Mouse (Mus musculus): ENCODE results near the gene Mtg2. TPM values are rescaled to one million over a fixed set of nuclear protein-coding genes. Genes with fewer than 3 reads are reported as not detected.

Mtg2 gene
- polyA plus RNA-seq, 1 experiment: 17.2 TPM

DNA sequence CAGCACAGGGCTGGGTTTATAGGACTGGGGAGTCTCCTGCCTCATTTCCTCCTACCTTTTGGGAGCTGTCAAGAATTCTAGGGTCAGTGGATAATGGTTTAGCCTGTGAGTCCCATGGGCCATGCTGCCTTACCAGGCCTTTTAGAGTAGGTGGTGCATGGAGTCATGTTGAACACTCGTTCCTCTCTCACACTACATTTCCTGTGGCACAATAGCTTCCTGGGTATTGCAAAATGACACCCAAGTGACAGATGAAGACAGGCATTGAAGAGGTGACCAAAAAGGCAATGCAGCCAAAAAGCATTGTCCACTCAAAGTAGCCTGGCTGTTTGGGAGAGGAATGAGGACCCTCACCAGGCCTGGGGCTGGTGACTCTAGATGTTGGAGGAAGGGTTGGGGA is 57.3 kb downstream of the Mtg2 start:
- peaks cover 4% of the 10 kb centered on the region for H3K36me3 ChIP-seq (ENCODE audit: control insufficient read depth, insufficient read depth)
- H3ac ChIP-seq (ENCODE audit: control insufficient read depth, insufficient read length): no peak overlapping the region
- H3K27me3 ChIP-seq (ENCODE audit: control insufficient read depth, insufficient read depth, insufficient read length): no peaks in the 10 kb centered on the region
- H3K79me2 ChIP-seq (ENCODE audit: control insufficient read depth, insufficient read depth): peaks cover 49% of the 10 kb centered on the region
- TF ChIP-seq SRF (IDR thresholded peaks at IDR 0.05; ENCODE audit: control insufficient read depth, insufficient read length, low read depth): no peak
- TF ChIP-seq MYOG (IDR thresholded peaks at IDR 0.05; ENCODE audit: control insufficient read depth in 1 of 3, insufficient read depth in 1 of 3, insufficient read length in 2 of 3, low read depth in 2 of 3): no peak
- TF ChIP-seq TCF12 (IDR thresholded peaks at IDR 0.05; ENCODE audit: insufficient read depth, poor library complexity, severe bottlenecking): no peak
- no peak for TF ChIP-seq POLR2AphosphoS2 (IDR thresholded peaks at IDR 0.05; ENCODE audit: insufficient read length, low read depth)
- no peak for TF ChIP-seq E2F4 (IDR thresholded peaks at IDR 0.05; ENCODE audit: insufficient read depth)
- no peak for TF ChIP-seq MAX (IDR thresholded peaks at IDR 0.05; ENCODE audit: low read depth)
- no peak for TF ChIP-seq POLR2A (IDR thresholded peaks at IDR 0.05; ENCODE audit: insufficient read length, low read depth)
- no peak for TF ChIP-seq TCF3 (IDR thresholded peaks at IDR 0.05; ENCODE audit: insufficient read length, low read depth)
- TF ChIP-seq MYOD1 (IDR thresholded peaks at IDR 0.05; ENCODE audit: control insufficient read depth in 1 of 3, insufficient read length in 2 of 3, low read depth in 2 of 3): no peak
- TF ChIP-seq CEBPB (IDR thresholded peaks at IDR 0.05; ENCODE audit: insufficient read depth, poor library complexity, severe bottlenecking): no peak
- TF ChIP-seq REST (IDR thresholded peaks at IDR 0.05; ENCODE audit: insufficient read depth, insufficient read length): no peak
- no peak for TF ChIP-seq USF1 (IDR thresholded peaks at IDR 0.05; ENCODE audit: low read depth)
- no peak overlapping the region for H3K4me3 ChIP-seq
- H3K4me2 ChIP-seq (ENCODE audit: low read depth): no peak overlapping the region

DNA sequence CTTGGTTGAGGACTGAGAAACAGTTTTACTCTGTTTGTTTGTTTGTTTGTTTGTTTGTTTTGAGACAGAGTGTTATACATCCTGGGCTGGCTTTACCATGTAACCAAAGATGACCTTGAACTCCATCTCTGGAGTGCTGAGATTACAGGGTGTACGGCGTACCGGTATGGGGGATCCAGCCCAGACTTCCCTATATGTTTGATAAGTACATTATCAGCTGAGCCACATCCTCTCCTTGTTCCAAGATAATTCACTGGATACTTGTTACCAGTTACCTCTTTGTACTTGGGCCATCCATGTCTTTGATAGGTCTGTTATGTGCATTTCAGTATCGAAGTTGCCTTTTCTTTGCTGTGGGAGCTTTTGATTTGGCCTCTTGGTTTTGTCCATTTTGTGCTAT is 62.8 kb downstream of the Mtg2 start:
- Histone ChIP-seq H3K4me2 (ENCODE audit: low read depth) (no peak overlapping the region), H3K27me3 (ENCODE audit: control insufficient read depth, insufficient read depth, insufficient read length) (no peaks in the 10 kb centered on the region), H3K4me3 (no peak overlapping the region), H3K79me2 (ENCODE audit: control insufficient read depth, insufficient read depth) (peaks cover 34% of the 10 kb centered on the region), H3ac (ENCODE audit: control insufficient read depth, insufficient read length) (no peak overlapping the region), H3K36me3 (ENCODE audit: control insufficient read depth, insufficient read depth) (peaks cover under 1% of the 10 kb centered on the region)
- TF ChIP-seq CEBPB (IDR thresholded peaks at IDR 0.05; ENCODE audit: insufficient read depth, poor library complexity, severe bottlenecking) (no peak), SRF (IDR thresholded peaks at IDR 0.05; ENCODE audit: control insufficient read depth, insufficient read length, low read depth) (no peak), TCF12 (IDR thresholded peaks at IDR 0.05; ENCODE audit: insufficient read depth, poor library complexity, severe bottlenecking) (no peak), MAX (IDR thresholded peaks at IDR 0.05; ENCODE audit: low read depth) (no peak), MYOG (IDR thresholded peaks at IDR 0.05; ENCODE audit: control insufficient read depth in 1 of 3, insufficient read depth in 1 of 3, insufficient read length in 2 of 3, low read depth in 2 of 3) (no peak), USF1 (IDR thresholded peaks at IDR 0.05; ENCODE audit: low read depth) (no peak), POLR2AphosphoS2 (IDR thresholded peaks at IDR 0.05; ENCODE audit: insufficient read length, low read depth) (no peak), REST (IDR thresholded peaks at IDR 0.05; ENCODE audit: insufficient read depth, insufficient read length) (no peak), E2F4 (IDR thresholded peaks at IDR 0.05; ENCODE audit: insufficient read depth) (no peak), POLR2A (IDR thresholded peaks at IDR 0.05; ENCODE audit: insufficient read length, low read depth) (no peak), MYOD1 (IDR thresholded peaks at IDR 0.05; ENCODE audit: control insufficient read depth in 1 of 3, insufficient read length in 2 of 3, low read depth in 2 of 3) (no peak), TCF3 (IDR thresholded peaks at IDR 0.05; ENCODE audit: insufficient read length, low read depth) (no peak)

DNA sequence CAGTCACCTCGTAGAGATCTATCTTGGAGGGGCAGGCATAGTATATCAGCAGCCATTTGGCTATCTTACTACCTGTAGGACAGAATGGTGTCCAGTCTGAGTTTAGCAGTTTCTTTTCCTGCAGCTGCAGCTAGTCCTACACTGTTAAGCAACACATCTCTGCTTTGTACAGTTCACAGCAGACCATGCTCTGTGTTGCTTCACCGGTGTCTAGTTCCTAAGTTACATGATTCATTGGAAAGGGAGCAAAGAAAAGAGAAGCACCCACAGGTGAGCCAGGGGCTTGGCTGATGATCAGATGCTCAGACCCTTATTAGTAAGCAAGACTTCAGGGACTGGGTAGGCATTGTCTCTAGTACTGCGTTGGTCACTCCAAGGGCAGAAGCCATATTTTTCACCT is 63.5 kb downstream of the Mtg2 start:
- Histone ChIP-seq H3K27me3 (ENCODE audit: control insufficient read depth, insufficient read depth, insufficient read length) (no peaks in the 10 kb centered on the region), H3K4me2 (ENCODE audit: low read depth) (no peak overlapping the region), H3K79me2 (ENCODE audit: control insufficient read depth, insufficient read depth) (peaks cover 31% of the 10 kb centered on the region), H3K4me3 (no peak overlapping the region), H3K36me3 (ENCODE audit: control insufficient read depth, insufficient read depth) (peaks cover 5% of the 10 kb centered on the region), H3ac (ENCODE audit: control insufficient read depth, insufficient read length) (no peak overlapping the region)
- TF ChIP-seq MYOG (IDR thresholded peaks at IDR 0.05; ENCODE audit: control insufficient read depth in 1 of 3, insufficient read depth in 1 of 3, insufficient read length in 2 of 3, low read depth in 2 of 3) (no peak), MAX (IDR thresholded peaks at IDR 0.05; ENCODE audit: low read depth) (no peak), POLR2A (IDR thresholded peaks at IDR 0.05; ENCODE audit: insufficient read length, low read depth) (no peak), MYOD1 (IDR thresholded peaks at IDR 0.05; ENCODE audit: control insufficient read depth in 1 of 3, insufficient read length in 2 of 3, low read depth in 2 of 3) (no peak), USF1 (IDR thresholded peaks at IDR 0.05; ENCODE audit: low read depth) (no peak), REST (IDR thresholded peaks at IDR 0.05; ENCODE audit: insufficient read depth, insufficient read length) (no peak), SRF (IDR thresholded peaks at IDR 0.05; ENCODE audit: control insufficient read depth, insufficient read length, low read depth) (no peak), CEBPB (IDR thresholded peaks at IDR 0.05; ENCODE audit: insufficient read depth, poor library complexity, severe bottlenecking) (no peak), TCF12 (IDR thresholded peaks at IDR 0.05; ENCODE audit: insufficient read depth, poor library complexity, severe bottlenecking) (no peak), E2F4 (IDR thresholded peaks at IDR 0.05; ENCODE audit: insufficient read depth) (no peak), TCF3 (IDR thresholded peaks at IDR 0.05; ENCODE audit: insufficient read length, low read depth) (no peak), POLR2AphosphoS2 (IDR thresholded peaks at IDR 0.05; ENCODE audit: insufficient read length, low read depth) (no peak)

DNA sequence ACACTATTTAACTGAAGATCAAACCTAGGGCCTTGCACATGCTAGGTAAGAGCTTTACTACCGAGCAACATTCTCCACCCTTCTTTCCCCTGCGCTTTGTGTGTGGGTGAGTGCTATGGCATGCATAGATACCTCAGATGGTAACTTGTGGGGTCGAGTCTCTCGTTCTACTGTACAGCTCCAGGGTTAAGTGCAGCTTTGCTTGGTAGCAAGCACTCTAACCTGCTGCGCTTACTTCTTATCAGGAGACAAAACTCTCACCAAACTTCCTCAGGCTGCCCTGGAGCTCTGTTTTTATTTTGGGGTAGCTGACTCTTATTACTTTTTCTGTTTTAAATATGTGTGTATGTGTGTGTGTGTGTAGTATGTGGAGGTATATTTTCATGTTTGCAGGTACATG is 65.0 kb downstream of the Mtg2 start:
- no peaks in the 10 kb centered on the region for H3K27me3 ChIP-seq (ENCODE audit: control insufficient read depth, insufficient read depth, insufficient read length)
- H3K4me2 ChIP-seq (ENCODE audit: low read depth): no peak overlapping the region
- peaks cover 5% of the 10 kb centered on the region for H3K36me3 ChIP-seq (ENCODE audit: control insufficient read depth, insufficient read depth)
- H3K4me3 ChIP-seq: no peak overlapping the region
- no peak for TF ChIP-seq SRF (IDR thresholded peaks at IDR 0.05; ENCODE audit: control insufficient read depth, insufficient read length, low read depth)
- TF ChIP-seq MYOD1 (IDR thresholded peaks at IDR 0.05; ENCODE audit: control insufficient read depth in 1 of 3, insufficient read length in 2 of 3, low read depth in 2 of 3): no peak
- no peak for TF ChIP-seq POLR2A (IDR thresholded peaks at IDR 0.05; ENCODE audit: insufficient read length, low read depth)
- no peak for TF ChIP-seq TCF3 (IDR thresholded peaks at IDR 0.05; ENCODE audit: insufficient read length, low read depth)
- TF ChIP-seq CEBPB (IDR thresholded peaks at IDR 0.05; ENCODE audit: insufficient read depth, poor library complexity, severe bottlenecking): no peak
- no peak for TF ChIP-seq POLR2AphosphoS2 (IDR thresholded peaks at IDR 0.05; ENCODE audit: insufficient read length, low read depth)
- TF ChIP-seq MAX (IDR thresholded peaks at IDR 0.05; ENCODE audit: low read depth): no peak
- TF ChIP-seq REST (IDR thresholded peaks at IDR 0.05; ENCODE audit: insufficient read depth, insufficient read length): no peak
- TF ChIP-seq E2F4 (IDR thresholded peaks at IDR 0.05; ENCODE audit: insufficient read depth): no peak
- H3K79me2 ChIP-seq (ENCODE audit: control insufficient read depth, insufficient read depth): peaks cover 23% of the 10 kb centered on the region
- no peak overlapping the region for H3ac ChIP-seq (ENCODE audit: control insufficient read depth, insufficient read length)

Other genes with a start within 250 kb of the Mtg2 start
- gene Taf4, start 93.9 kb upstream of the Mtg2 start, polyA plus RNA-seq (2012; fragmentation: generic; extraction: Trizol): 6.3 TPM
- gene Lsm14b, start 45.6 kb upstream of the Mtg2 start, polyA plus RNA-seq (2012; fragmentation: generic; extraction: Trizol): 48.8 TPM
- gene Psma7, start 28.2 kb upstream of the Mtg2 start, polyA plus RNA-seq (2012; fragmentation: generic; extraction: Trizol): 395 TPM
- 1.6 TPM for gene Ss18l1, start 28.1 kb upstream of the Mtg2 start, polyA plus RNA-seq (2012; fragmentation: generic; extraction: Trizol)
- 0.16 TPM for gene Hrh3, start 33.9 kb downstream of the Mtg2 start, polyA plus RNA-seq (2012; fragmentation: generic; extraction: Trizol)
- gene Osbpl2, start 48.7 kb downstream of the Mtg2 start, polyA plus RNA-seq (2012; fragmentation: generic; extraction: Trizol): 34.8 TPM
- 188 TPM for gene Adrm1, start 100.9 kb downstream of the Mtg2 start, polyA plus RNA-seq (2012; fragmentation: generic; extraction: Trizol)
- 80.8 TPM for gene Lama5, start 155.3 kb downstream of the Mtg2 start, polyA plus RNA-seq (2012; fragmentation: generic; extraction: Trizol)
- 3,913 TPM for gene Rps21, start 186.8 kb downstream of the Mtg2 start, polyA plus RNA-seq (2012; fragmentation: generic; extraction: Trizol)
- gene Cables2, start 202.9 kb downstream of the Mtg2 start, polyA plus RNA-seq (2012; fragmentation: generic; extraction: Trizol): 6.8 TPM
- not detected for gene Rbbp8nl, start 219.3 kb downstream of the Mtg2 start, polyA plus RNA-seq (2012; fragmentation: generic; extraction: Trizol)